Mouse (Mus musculus): ENCODE data around the gene Gm20521.

DNA sequence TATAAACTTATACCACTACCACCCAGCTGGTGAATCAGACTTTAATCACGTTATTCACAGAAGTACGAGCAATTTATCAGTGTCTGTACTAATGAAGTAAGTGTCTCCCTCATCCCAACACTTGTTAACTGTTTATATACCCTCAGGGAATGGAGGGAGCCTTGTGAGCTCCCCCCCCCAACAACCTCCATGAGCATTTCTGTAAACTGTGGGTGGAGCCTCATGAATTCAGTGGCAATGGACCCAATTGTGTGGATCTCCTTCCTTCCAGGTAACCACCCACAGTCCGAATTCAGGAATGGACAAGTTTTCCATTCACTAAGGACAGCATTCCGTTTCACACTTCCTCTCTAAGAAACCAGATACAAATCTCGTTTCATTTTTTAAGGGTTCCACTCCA, 17.6 kb upstream of the Gm20521 start:
- no peak for TF ChIP-seq NANOG (IDR thresholded peaks at IDR 0.05; ENCODE audit: borderline replicate concordance, low read length)
- no peak for TF ChIP-seq CTCF (conservative IDR thresholded peaks at IDR 0.05; ENCODE audit: low read length)
- no peak for TF ChIP-seq POU5F1 (IDR thresholded peaks at IDR 0.05; ENCODE audit: borderline replicate concordance, low read length)
